Mouse (Mus musculus): Measurements from ENCODE around the gene Cdk15.

- TF ChIP-seq POLR2A (IDR thresholded peaks at IDR 0.05; ENCODE audit: borderline replicate concordance, extremely low read depth, insufficient read depth, insufficient read length, poor library complexity, severe bottlenecking) (no peak), CTCF (IDR thresholded peaks at IDR 0.05; ENCODE audit: borderline replicate concordance, extremely low read depth, insufficient read depth, insufficient read length) (no peak)
Observed at GRCm38 (mm10) chr1:59252762-59253161, 3.9 kb upstream of the Cdk15 start.
